Mouse (Mus musculus) ES-E14 (cell line): ENCODE results near the gene Sycn. TPM values are rescaled to one million over a fixed set of nuclear protein-coding genes. Genes with fewer than 3 reads are reported as not detected.

Experiments
- DNase-seq: peaks from one replicate; pipeline ENCODE4 v3.0.0-alpha.2; 2013; ENCODE audit warnings: low read depth, low spot score
- H3K27ac ChIP-seq: 2 replicates; pipeline ENCODE4 v1.5.1; 2012; ENCODE audit warnings: low read depth, mild to moderate bottlenecking, low read length, moderate library complexity, mixed read lengths; ENCODE audit not compliant: poor library complexity, insufficient read depth, severe bottlenecking
- H3K36me3 ChIP-seq: 2 replicates; pipeline ENCODE4 v1.6.1; 2012; ENCODE audit warnings: mild to moderate bottlenecking, low read length, moderate library complexity, mixed read lengths; ENCODE audit not compliant: control insufficient read depth, poor library complexity, insufficient read depth, severe bottlenecking
- H3K4me1 ChIP-seq, 2 experiments: fragments of 150-350 bp in 1 of 2; sonication (generic) in 1 of 2; 2 replicates each; pipeline ENCODE4 v1.6.1; 2012; ENCODE audit warnings: low read length in 2 of 2, mild to moderate bottlenecking in 1 of 2, mixed read lengths in 1 of 2; ENCODE audit not compliant: control insufficient read depth in 2 of 2, insufficient read depth in 2 of 2, poor library complexity in 1 of 2
- H3K4me3 ChIP-seq, 2 experiments: fragments of 150-350 bp in 1 of 2; sonication (generic) in 1 of 2; 2 replicates each; pipeline ENCODE4 v1.5.1; 2012; ENCODE audit warnings: low read length in 2 of 2, low read depth in 1 of 2, mild to moderate bottlenecking in 1 of 2, mixed read lengths in 1 of 2; ENCODE audit not compliant: insufficient read depth in 1 of 2, poor library complexity in 1 of 2, severe bottlenecking in 1 of 2
- H3K9ac ChIP-seq: 2 replicates; pipeline ENCODE4 v1.6.1; 2012; ENCODE audit warnings: low read depth, mild to moderate bottlenecking, low read length, mixed read lengths; ENCODE audit not compliant: poor library complexity, insufficient read depth, severe bottlenecking
- H3K9me3 ChIP-seq: fragments of 150-350 bp; sonication (generic); 2 replicates; pipeline ENCODE4 v1.6.1; 2012; ENCODE audit warnings: low read depth, mild to moderate bottlenecking, low read length; ENCODE audit not compliant: control insufficient read depth, insufficient read depth
- CHD2 ChIP-seq: IDR thresholded peaks from 2 replicates; pipeline ENCODE4 v1.6.1; 2014; ENCODE audit warnings: mild to moderate bottlenecking, low read depth, low read length, inconsistent platforms
- HCFC1 ChIP-seq: IDR thresholded peaks from 2 replicates; pipeline ENCODE4 v1.6.1; 2012; ENCODE audit warnings: low read length, inconsistent platforms, borderline replicate concordance; ENCODE audit not compliant: insufficient read depth
- MAFK ChIP-seq: IDR thresholded peaks from 2 replicates; pipeline ENCODE4 v1.6.1; 2014; ENCODE audit warnings: mild to moderate bottlenecking, low read depth, low read length, inconsistent platforms; ENCODE audit not compliant: insufficient read depth
- ZC3H11A ChIP-seq: IDR thresholded peaks from 2 replicates; pipeline ENCODE4 v1.6.1; 2012; ENCODE audit warnings: low read depth, mild to moderate bottlenecking, inconsistent platforms, low read length, borderline replicate concordance
- ZNF384 ChIP-seq: IDR thresholded peaks from 2 replicates; pipeline ENCODE4 v1.6.1; 2012; ENCODE audit warnings: low read depth, low read length, inconsistent platforms
- in situ Hi-C, 2 experiments: fragments of 600-800 bp; cut with MboI; formaldehyde crosslinking; loops; one replicate each; pipeline ENCODE4 v1.15.1; 2025; ENCODE audit warnings: low sequenced_read_pairs in 2 of 2, inconsistent platforms in 1 of 2; ENCODE audit not compliant: unreplicated experiment in 2 of 2
- total RNA-seq: library from RNA; depleted of rRNA; stranded (reverse); fragments of 300-350 nt; gene quantifications from 2 replicates; pipeline ENCODE4 v1.2.3, GENCODE M21; 2012

Sycn gene
- total RNA-seq, 1 experiment: not detected

DNA sequence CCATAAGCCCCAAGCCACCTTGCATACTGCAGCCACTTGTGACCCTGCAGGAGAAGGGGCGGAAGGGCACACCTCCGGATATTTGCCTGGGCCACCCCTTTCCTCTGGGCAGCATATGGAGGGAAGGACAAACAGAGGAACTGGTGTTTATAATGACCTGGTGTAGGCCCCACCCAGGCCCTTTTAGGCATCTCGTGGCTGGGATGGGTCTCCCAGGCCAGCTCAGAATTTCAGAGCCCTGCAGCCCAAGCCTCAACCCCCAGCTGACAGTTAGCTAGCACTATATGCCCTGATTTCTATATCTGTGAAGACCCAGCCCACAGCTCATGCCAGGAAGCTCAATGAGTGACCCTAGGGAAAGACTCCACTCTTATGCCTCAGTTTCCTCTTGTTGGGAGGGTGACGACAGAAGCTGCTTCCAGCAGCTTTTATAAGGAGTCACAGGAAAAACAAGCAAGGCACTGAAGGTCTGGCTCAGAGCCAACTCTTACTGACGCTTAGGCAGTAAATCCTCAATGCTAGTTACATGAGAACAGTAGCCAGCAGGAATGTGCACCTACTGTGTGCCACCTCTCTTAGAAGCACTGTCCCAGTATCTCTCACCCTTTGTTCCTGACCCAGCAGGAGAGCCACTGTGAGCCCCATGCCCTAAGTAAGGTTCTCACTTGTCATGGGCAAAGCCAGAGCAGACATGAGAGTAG is 30.4 kb downstream of the Sycn start:
- Histone ChIP-seq H3K9me3 (no peaks in the 10 kb centered on the region), H3K4me3 (no peak overlapping the region), H3K27ac (no peak overlapping the region), H3K4me1 (peaks cover 16 to 41% of the 10 kb centered on the region in 2 experiments; a peak in 3 of 4 replicates), H3K9ac (no peak overlapping the region; the same call in 1 of the 2 replicates), H3K36me3 (peaks cover 26% of the 10 kb centered on the region)
- TF ChIP-seq ZNF384 (no peak), CHD2 (no peak), HCFC1 (no peak), MAFK (no peak)
- in situ Hi-C loops: no loop called here
- no peak for DNase-seq

- no peaks in the 10 kb centered on the region for H3K9me3 ChIP-seq
- H3K27ac ChIP-seq: no peak overlapping the region
- H3K4me1 ChIP-seq: peaks cover 20 to 56% of the 10 kb centered on the region in 2 experiments; a peak in 3 of 4 replicates
- in situ Hi-C loops: no loop called here
- H3K4me3 ChIP-seq: no peak overlapping the region
- H3K36me3 ChIP-seq: peaks cover 12% of the 10 kb centered on the region
- no peak for TF ChIP-seq MAFK
- TF ChIP-seq ZNF384: no peak
- TF ChIP-seq HCFC1: no peak
- no peak for TF ChIP-seq ZC3H11A
- DNase-seq: no peak
- H3K9ac ChIP-seq: no peak overlapping the region
Observed at GRCm38 (mm10) chr7:28572689-28573088, 32.0 kb downstream of the Sycn start.

GRCm38 (mm10) chr7:28573236-28573635 is 32.6 kb downstream of the Sycn start:
- Histone ChIP-seq H3K9me3 (no peaks in the 10 kb centered on the region), H3K4me1 (peaks cover 20 to 61% of the 10 kb centered on the region in 2 experiments; a peak in 3 of 4 replicates), H3K4me3 (no peak overlapping the region), H3K27ac (no peak overlapping the region), H3K36me3 (peaks cover 7% of the 10 kb centered on the region; the same call in 1 of the 2 replicates), H3K9ac (no peak overlapping the region)
- in situ Hi-C loops: no loop called here
- DNase-seq: no peak
- TF ChIP-seq ZC3H11A: no peak
- TF ChIP-seq HCFC1: no peak
- TF ChIP-seq CHD2: no peak
- TF ChIP-seq ZNF384: no peak
- no peak for TF ChIP-seq MAFK

DNA sequence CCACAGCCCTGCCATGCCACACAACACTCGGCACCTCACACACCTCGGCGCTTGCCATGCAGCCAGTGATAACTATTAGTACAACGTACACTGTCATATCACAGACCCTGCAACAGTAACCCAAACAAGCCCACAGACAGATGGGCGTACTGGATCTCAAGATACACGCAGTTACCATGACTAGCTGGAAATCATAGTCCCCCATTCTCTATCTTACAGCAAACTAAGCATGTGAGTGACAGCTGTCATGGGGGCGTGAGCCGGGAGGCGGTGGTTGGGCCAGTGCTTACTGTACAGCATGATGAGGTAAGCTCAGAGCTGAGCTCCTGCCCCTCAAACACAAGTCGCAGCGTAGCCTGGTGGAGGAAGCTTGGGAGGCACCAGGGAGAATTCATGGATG is 34.9 kb downstream of the Sycn start:
- in situ Hi-C loops: no loop called here

More for the DNA sequence above, 34.9 kb downstream of the Sycn start:
- Histone ChIP-seq H3K4me1 (peaks cover 31 to 68% of the 10 kb centered on the region in 2 experiments; a peak in 3 of 4 replicates), H3K27ac (no peak overlapping the region), H3K4me3 (no peak overlapping the region), H3K9me3 (no peaks in the 10 kb centered on the region), H3K9ac (no peak overlapping the region), H3K36me3 (peaks cover 7% of the 10 kb centered on the region; the same call in 1 of the 2 replicates)
- DNase-seq: no peak
- TF ChIP-seq ZC3H11A (no peak), MAFK (no peak), ZNF384 (no peak), CHD2 (no peak), HCFC1 (no peak)
